Mouse (Mus musculus): Measurements from ENCODE around the gene Fbxo2.

DNA sequence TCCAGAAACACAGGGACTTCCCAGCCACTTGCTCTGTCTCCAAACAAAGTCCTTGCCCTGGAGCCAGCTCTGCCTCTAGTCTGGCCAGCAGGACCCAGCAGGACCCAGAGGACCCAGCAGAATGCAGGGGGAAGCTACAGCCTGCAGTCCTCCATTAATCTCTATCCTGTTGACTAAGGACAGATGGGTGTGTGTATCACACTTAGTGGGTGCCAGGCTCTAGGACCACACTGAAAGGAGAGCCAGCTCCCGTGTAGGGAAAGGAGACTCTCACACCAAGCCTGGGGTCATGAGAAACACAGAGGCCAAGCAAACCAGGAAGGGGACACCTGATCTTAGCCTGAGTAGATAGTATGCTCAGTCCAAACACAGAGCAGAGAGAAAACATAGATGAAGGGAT, 32.2 kb upstream of the Fbxo2 start:
- TF ChIP-seq CTCF (IDR thresholded peaks at IDR 0.05; ENCODE audit: insufficient read depth, low read length), result no peak
- TF ChIP-seq POLR2A (IDR thresholded peaks at IDR 0.05; ENCODE audit: borderline replicate concordance, extremely low read depth, low read depth, low read length), result no peak

Measured in lung, adult 2 months (tissue).